Mouse (Mus musculus): ENCODE data around the gene Tbx2.

Gene Tbx2

GRCm38 (mm10) chr11:85832231-85832924 is at the start of gene Tbx2:
TSS of gene Tbx2 (plus strand) at chr11:85832551.
- DNase-seq (ENCODE audit: low spot score): peak; percentile 84

- peak; percentile 53 for DNase-seq (ENCODE audit: low spot score)
These were observed 46.1 kb upstream of the Tbx2 start for GRCm38 (mm10) chr11:85786113-85786718.

- DNase-seq (ENCODE audit: low spot score): no peak
These were observed 42.6 kb upstream of the Tbx2 start for GRCm38 (mm10) chr11:85789750-85790149.

GRCm38 (mm10) chr11:85790267-85790666 is 42.1 kb upstream of the Tbx2 start:
- no peak for DNase-seq (ENCODE audit: low spot score)

GRCm38 (mm10) chr11:85791212-85791611 is 41.1 kb upstream of the Tbx2 start:
- no peak for DNase-seq (ENCODE audit: low spot score)

GRCm38 (mm10) chr11:85792534-85793215 is 39.7 kb upstream of the Tbx2 start:
- DNase-seq (ENCODE audit: low spot score): no peak

- no peak for DNase-seq (ENCODE audit: low spot score)
These were observed 32.9 kb upstream of the Tbx2 start for GRCm38 (mm10) chr11:85799456-85799855.

- DNase-seq (ENCODE audit: low spot score): peak; percentile 65
These were observed 32.5 kb upstream of the Tbx2 start for GRCm38 (mm10) chr11:85799856-85800255.

- DNase-seq (ENCODE audit: low spot score): no peak
These were observed 32.0 kb upstream of the Tbx2 start for GRCm38 (mm10) chr11:85800380-85800779.

GRCm38 (mm10) chr11:85804048-85804447 is 28.3 kb upstream of the Tbx2 start:
- DNase-seq (ENCODE audit: low spot score): no peak

GRCm38 (mm10) chr11:85805779-85806178 is 26.6 kb upstream of the Tbx2 start:
- no peak for DNase-seq (ENCODE audit: low spot score)

GRCm38 (mm10) chr11:85807353-85807752 is 25.0 kb upstream of the Tbx2 start:
- DNase-seq (ENCODE audit: low spot score): no peak

GRCm38 (mm10) chr11:85811229-85811628 is 21.1 kb upstream of the Tbx2 start:
- DNase-seq (ENCODE audit: low spot score): no peak

GRCm38 (mm10) chr11:85811676-85812075 is 20.7 kb upstream of the Tbx2 start:
- DNase-seq (ENCODE audit: low spot score): no peak

- DNase-seq (ENCODE audit: low spot score): no peak
These were observed 20.0 kb upstream of the Tbx2 start for GRCm38 (mm10) chr11:85812201-85812966.

- no peak for DNase-seq (ENCODE audit: low spot score)
These were observed 17.7 kb upstream of the Tbx2 start for GRCm38 (mm10) chr11:85814678-85815077.

GRCm38 (mm10) chr11:85816471-85816870 is 15.9 kb upstream of the Tbx2 start:
- peak; percentile 59 for DNase-seq (ENCODE audit: low spot score)

- peak; percentile 38 for DNase-seq (ENCODE audit: low spot score)
These were observed 13.9 kb upstream of the Tbx2 start for GRCm38 (mm10) chr11:85818401-85818800.

- no peak for DNase-seq (ENCODE audit: low spot score)
These were observed 11.4 kb upstream of the Tbx2 start for GRCm38 (mm10) chr11:85820959-85821358.

- no peak for DNase-seq (ENCODE audit: low spot score)
These were observed 10.7 kb upstream of the Tbx2 start for GRCm38 (mm10) chr11:85821659-85822058.

- DNase-seq (ENCODE audit: low spot score): peak; percentile 89
These were observed 9.2 kb upstream of the Tbx2 start for GRCm38 (mm10) chr11:85823181-85823580.

GRCm38 (mm10) chr11:85823794-85824193 is 8.6 kb upstream of the Tbx2 start:
- DNase-seq (ENCODE audit: low spot score): peak; percentile 52

Data from embryo, embryonic 10 days (tissue).